Mouse (Mus musculus) forebrain, embryonic 15.5 days (tissue): ENCODE measurements at regions not wholly inside any gene's neighbourhood (a gene's known extent, or its start where the extent isn't known, plus 50 kb on each side); places are given as distances from the start of the nearest gene placed in this dataset.

Source experiments
- ATAC-seq: fragments of 200-750 bp; cut with Nextera tagmentation; replicated peaks from 2 replicates; pipeline ENCODE4 v1.8.0; 2017; ENCODE audit warnings: mild to moderate bottlenecking, moderate TSS enrichment, moderate library complexity
- H3K27ac ChIP-seq: fragments of 300-500 bp; sonication (generic); replicated peaks from 2 replicates; pipeline ENCODE4 v1.5.1; 2015; ENCODE audit warnings: mild to moderate bottlenecking, inconsistent platforms
- H3K27me3 ChIP-seq: fragments of 300-500 bp; sonication (generic); 2 replicates; pipeline ENCODE4 v1.6.1; 2015; ENCODE audit warnings: inconsistent platforms
- H3K36me3 ChIP-seq: fragments of 300-500 bp; sonication (generic); 2 replicates; pipeline ENCODE4 v1.6.1; 2015; ENCODE audit warnings: mild to moderate bottlenecking, inconsistent platforms
- H3K4me1 ChIP-seq: fragments of 300-500 bp; sonication (generic); 2 replicates; pipeline ENCODE4 v1.6.1; 2015; ENCODE audit warnings: inconsistent platforms
- H3K4me2 ChIP-seq: fragments of 300-500 bp; sonication (generic); replicated peaks from 2 replicates; pipeline ENCODE4 v1.6.1; 2015; ENCODE audit warnings: mild to moderate bottlenecking, inconsistent platforms
- H3K4me3 ChIP-seq: fragments of 300-500 bp; sonication (generic); 2 replicates; pipeline ENCODE4 v1.5.1; 2015; ENCODE audit warnings: mild to moderate bottlenecking, inconsistent platforms
- H3K9ac ChIP-seq: fragments of 300-500 bp; sonication (generic); replicated peaks from 2 replicates; pipeline ENCODE4 v1.6.1; 2015; ENCODE audit warnings: mild to moderate bottlenecking, inconsistent platforms
- H3K9me3 ChIP-seq: fragments of 300-500 bp; sonication (generic); 2 replicates; pipeline ENCODE4 v1.6.1; 2016; ENCODE audit warnings: inconsistent platforms
- WGBS: fragments of 180-500 bp; shearing (Covaris S2); methylation state at CpG from one replicate; pipeline ENCODE4 v1.1.7; 2015; ENCODE audit warnings: mixed read lengths; 5-methylcytosine and 5-hydroxymethylcytosine counted together

- WGBS: 86% methylated on average over 3 of the region's 3 CpGs
- H3K27ac ChIP-seq: no peak overlapping the region
- no peak overlapping the region for H3K4me2 ChIP-seq
- peaks cover 8% of the 10 kb centered on the region for H3K27me3 ChIP-seq
- H3K9me3 ChIP-seq: no peaks in the 10 kb centered on the region
- no peak overlapping the region for H3K4me3 ChIP-seq
- no peaks in the 10 kb centered on the region for H3K4me1 ChIP-seq
- ATAC-seq: no peak
- H3K36me3 ChIP-seq: no peaks in the 10 kb centered on the region
- no peak overlapping the region for H3K9ac ChIP-seq
Observed at GRCm38 (mm10) chr2:61450731-61451130, 127.7 kb upstream of the Tank start.

- no peaks in the 10 kb centered on the region for H3K9me3 ChIP-seq
- ATAC-seq: no peak
- H3K4me1 ChIP-seq: no peaks in the 10 kb centered on the region
- H3K9ac ChIP-seq: no peak overlapping the region
- H3K36me3 ChIP-seq: no peaks in the 10 kb centered on the region
- no peak overlapping the region for H3K4me2 ChIP-seq
- H3K27ac ChIP-seq: no peak overlapping the region
- H3K27me3 ChIP-seq: no peaks in the 10 kb centered on the region
- 94% methylated on average over 3 of the region's 3 CpGs for WGBS
- no peak overlapping the region for H3K4me3 ChIP-seq
Observed at GRCm38 (mm10) chr2:61436591-61436990, 141.8 kb upstream of the Tank start.

DNA sequence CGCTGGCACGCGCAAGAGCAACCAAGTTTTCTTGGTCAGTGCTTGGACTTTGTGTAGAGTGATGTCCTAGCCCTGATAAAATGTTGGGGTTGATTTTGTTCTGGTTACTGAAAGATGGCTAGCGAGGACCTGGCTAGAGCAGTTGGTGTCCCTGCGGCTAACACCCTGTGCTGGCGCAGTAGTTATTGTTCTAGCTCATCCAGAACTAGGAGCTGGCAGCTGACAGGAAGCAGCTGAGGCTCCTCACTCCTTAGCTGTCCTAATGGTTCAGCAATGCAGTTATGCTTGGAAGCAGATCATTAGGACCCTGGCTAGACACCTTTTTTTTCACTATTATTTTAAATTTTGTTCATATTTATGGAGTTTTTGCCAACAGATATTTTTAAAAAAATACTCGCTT is 170.5 kb upstream of the Tank start:
- Histone ChIP-seq H3K27ac (no peak overlapping the region), H3K36me3 (no peaks in the 10 kb centered on the region), H3K9ac (no peak overlapping the region), H3K27me3 (no peaks in the 10 kb centered on the region), H3K4me1 (peaks cover 5% of the 10 kb centered on the region), H3K9me3 (no peaks in the 10 kb centered on the region), H3K4me2 (no peak overlapping the region), H3K4me3 (no peak overlapping the region)
- no peak for ATAC-seq
- 99% methylated on average over 7 of the region's 7 CpGs for WGBS

GRCm38 (mm10) chr2:61406104-61406751 is 172.2 kb upstream of the Tank start:
- Histone ChIP-seq H3K27me3 (no peaks in the 10 kb centered on the region), H3K4me1 (peaks cover 15% of the 10 kb centered on the region), H3K9ac (no peak overlapping the region), H3K4me2 (no peak overlapping the region), H3K36me3 (no peaks in the 10 kb centered on the region), H3K9me3 (no peaks in the 10 kb centered on the region), H3K27ac (no peak overlapping the region), H3K4me3 (no peak overlapping the region)
- WGBS: 85% methylated on average over 8 of the region's 8 CpGs
- no peak for ATAC-seq

DNA sequence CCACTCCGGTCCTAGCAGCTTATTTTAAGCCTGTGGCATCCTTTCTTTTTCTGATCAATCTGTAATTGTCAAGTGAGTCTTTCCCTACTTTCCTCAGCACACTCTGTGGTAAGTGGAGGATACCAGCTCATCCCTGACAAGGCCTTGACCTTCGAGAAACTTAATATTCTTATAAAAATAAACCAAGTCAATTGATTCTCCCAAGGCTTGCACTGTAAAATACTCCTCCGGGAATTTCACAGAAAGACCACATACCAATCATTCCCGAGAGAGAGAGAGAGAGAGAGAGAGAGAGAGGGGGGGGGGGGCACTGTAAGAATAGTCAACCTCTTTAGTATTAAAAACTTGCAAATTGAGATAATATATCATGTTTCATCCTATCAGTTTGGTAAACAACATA is 173.1 kb upstream of the Tank start:
- Histone ChIP-seq H3K27me3 (no peaks in the 10 kb centered on the region), H3K4me3 (no peak overlapping the region), H3K9ac (no peak overlapping the region), H3K27ac (no peak overlapping the region), H3K36me3 (no peaks in the 10 kb centered on the region), H3K9me3 (no peaks in the 10 kb centered on the region), H3K4me2 (no peak overlapping the region), H3K4me1 (peaks cover 15% of the 10 kb centered on the region)
- WGBS: 72% methylated on average over 4 of the region's 4 CpGs
- no peak for ATAC-seq

DNA sequence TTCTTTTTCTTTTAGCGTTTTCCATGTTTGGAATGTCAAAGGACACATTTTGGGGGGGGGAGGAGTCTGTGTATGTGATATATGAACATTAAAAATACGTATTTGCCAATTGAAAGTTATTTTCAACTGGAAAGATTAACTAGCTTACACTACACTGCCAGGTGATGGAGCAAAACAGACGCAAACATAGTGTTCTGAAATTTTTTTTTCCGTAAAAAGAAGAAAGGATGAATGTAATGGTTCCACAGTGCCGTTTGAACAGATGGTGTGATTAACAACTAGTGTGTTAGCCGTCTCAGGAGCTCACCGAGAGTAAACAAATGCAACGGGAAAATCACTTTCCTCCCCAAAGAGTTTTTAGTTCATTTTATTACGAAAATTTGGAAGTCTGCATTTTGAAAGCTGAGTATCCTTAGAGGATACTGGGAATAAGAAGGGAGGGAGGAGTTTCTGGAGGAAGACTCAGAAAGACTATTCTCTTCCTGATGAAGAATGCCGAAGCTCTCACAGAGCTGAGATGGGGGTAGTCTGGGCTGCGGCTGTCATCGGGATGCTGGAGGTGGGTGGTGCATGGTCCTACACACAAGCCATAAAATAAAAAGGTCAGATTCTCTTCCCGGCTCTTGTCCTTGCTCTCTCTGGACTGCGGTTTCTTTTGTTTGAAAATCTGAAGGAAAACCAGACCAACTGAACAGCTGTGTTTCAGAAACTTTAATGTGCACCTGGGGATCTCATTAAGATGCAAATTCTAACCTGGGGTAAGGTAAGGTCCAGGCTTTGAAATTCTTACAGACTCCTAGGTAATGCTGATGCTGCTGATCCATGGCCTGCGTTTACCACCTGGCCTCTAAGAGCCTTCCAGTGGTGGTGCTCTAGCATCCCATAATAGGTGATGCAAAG is 175.5 kb upstream of the Tank start:
- WGBS: 7% methylated on average over 15 of the region's 15 CpGs
- ATAC-seq: peak; percentile 56
- Histone ChIP-seq H3K9ac (peak overlapping the region; percentile 25; the same call in 1 of the 2 replicates), H3K36me3 (no peaks in the 10 kb centered on the region), H3K27ac (no peak overlapping the region), H3K4me3 (peak overlapping the region; percentile 35), H3K9me3 (no peaks in the 10 kb centered on the region), H3K4me2 (peak overlapping the region; percentile 52), H3K27me3 (no peaks in the 10 kb centered on the region), H3K4me1 (peaks cover 15% of the 10 kb centered on the region)

DNA sequence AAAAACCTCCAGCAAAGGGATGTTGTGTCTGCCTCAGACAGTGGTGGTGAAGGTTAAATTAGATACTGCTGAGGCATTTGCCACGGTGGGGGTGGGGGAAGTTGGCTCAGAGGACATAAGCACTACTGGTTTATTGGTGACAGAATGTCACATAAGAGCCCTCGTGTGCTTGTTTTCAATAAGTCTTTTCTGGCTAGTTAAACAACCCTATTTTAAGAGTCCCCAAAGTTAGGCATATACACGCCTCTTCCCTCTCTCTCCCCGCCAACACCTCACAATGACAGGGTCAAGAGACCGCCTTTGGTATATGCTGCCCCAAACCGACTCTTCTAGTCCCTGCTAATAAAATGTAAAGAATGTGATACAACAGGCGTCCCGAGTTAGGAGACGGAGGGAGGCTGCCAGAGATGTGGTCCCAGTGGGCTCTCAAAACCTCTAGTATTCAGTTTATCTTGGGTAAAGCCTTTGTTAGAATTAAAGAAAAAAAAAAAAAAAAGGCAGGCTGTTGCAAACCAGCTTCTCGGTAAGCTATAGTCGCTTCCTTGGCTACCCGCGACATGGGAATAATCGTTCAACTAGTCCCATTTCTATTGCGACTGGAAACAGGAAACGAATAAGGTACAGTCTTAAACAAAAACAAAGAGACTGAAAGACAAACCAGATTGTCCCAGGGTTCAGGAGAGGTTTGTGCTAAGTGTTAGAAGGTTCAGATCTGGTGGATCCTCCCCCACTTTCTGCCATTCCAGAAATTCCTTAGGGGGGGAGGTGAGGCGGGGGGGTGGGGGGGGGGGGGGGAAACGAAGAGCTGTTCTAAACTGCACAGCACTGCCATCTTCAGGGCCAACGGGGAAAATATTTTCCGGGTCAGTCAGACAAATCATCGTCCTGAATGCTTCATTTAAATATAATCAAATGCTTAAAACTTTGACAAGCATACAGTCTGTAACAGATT is 176.5 kb upstream of the Tank start:
- peak overlapping the region; percentile 52 for H3K4me2 ChIP-seq
- H3K4me1 ChIP-seq: peaks cover 15% of the 10 kb centered on the region
- WGBS: 1% methylated on average over 21 of the region's 21 CpGs
- H3K27ac ChIP-seq: 0 out of 2 replicates have a peak overlapping the region, but pooled peaks have one; percentile 1
- H3K9ac ChIP-seq: peak overlapping the region; percentile 32
- H3K27me3 ChIP-seq: no peaks in the 10 kb centered on the region
- H3K9me3 ChIP-seq: no peaks in the 10 kb centered on the region
- H3K36me3 ChIP-seq: no peaks in the 10 kb centered on the region
- peak overlapping the region; percentile 35 for H3K4me3 ChIP-seq
- peak; percentile 73 for ATAC-seq

DNA sequence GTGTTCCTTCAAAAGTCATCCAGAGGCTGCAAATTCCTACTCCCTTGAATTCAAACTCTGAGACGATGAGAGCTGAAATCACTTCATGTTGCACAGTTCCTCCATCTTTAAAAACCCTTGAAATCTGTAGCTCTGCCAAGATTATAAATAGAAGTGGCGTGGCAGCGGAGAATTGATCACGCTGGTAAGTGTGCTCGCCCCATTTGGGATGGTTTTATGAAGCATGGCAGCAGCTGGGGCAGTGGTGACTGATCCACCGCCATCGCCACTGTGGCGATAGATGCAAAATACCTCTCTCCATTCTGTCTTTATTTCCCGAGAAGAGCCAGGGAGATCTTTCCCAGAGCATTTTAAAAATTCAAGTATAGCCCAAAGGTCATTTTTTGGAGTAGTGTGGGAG is 179.8 kb upstream of the Tank start:
- WGBS: 65% methylated on average over 9 of the region's 9 CpGs
- H3K36me3 ChIP-seq: no peaks in the 10 kb centered on the region
- H3K4me2 ChIP-seq: no peak overlapping the region
- H3K4me1 ChIP-seq: peaks cover 15% of the 10 kb centered on the region
- H3K9ac ChIP-seq: no peak overlapping the region
- no peak for ATAC-seq
- no peak overlapping the region for H3K4me3 ChIP-seq
- no peaks in the 10 kb centered on the region for H3K9me3 ChIP-seq
- H3K27ac ChIP-seq: no peak overlapping the region
- no peaks in the 10 kb centered on the region for H3K27me3 ChIP-seq

GRCm38 (mm10) chr2:61389622-61390021 is 188.8 kb upstream of the Tank start:
- Histone ChIP-seq H3K9ac (no peak overlapping the region), H3K4me2 (no peak overlapping the region), H3K36me3 (no peaks in the 10 kb centered on the region), H3K27me3 (no peaks in the 10 kb centered on the region), H3K27ac (no peak overlapping the region), H3K9me3 (no peaks in the 10 kb centered on the region), H3K4me3 (no peak overlapping the region), H3K4me1 (no peaks in the 10 kb centered on the region)
- no peak for ATAC-seq

GRCm38 (mm10) chr2:61389207-61389606 is 189.2 kb upstream of the Tank start:
- Histone ChIP-seq H3K9ac (no peak overlapping the region), H3K36me3 (no peaks in the 10 kb centered on the region), H3K9me3 (no peaks in the 10 kb centered on the region), H3K4me1 (no peaks in the 10 kb centered on the region), H3K27ac (no peak overlapping the region), H3K4me3 (no peak overlapping the region), H3K4me2 (no peak overlapping the region), H3K27me3 (no peaks in the 10 kb centered on the region)
- WGBS: 68% methylated on average over 1 of the region's 1 CpGs
- ATAC-seq: no peak

GRCm38 (mm10) chr2:61387561-61387960 is 190.8 kb upstream of the Tank start:
- Histone ChIP-seq H3K27me3 (no peaks in the 10 kb centered on the region), H3K36me3 (no peaks in the 10 kb centered on the region), H3K9me3 (no peaks in the 10 kb centered on the region), H3K27ac (no peak overlapping the region), H3K9ac (no peak overlapping the region), H3K4me2 (no peak overlapping the region), H3K4me1 (no peaks in the 10 kb centered on the region), H3K4me3 (no peak overlapping the region)
- 45% methylated on average over 5 of the region's 5 CpGs for WGBS
- no peak for ATAC-seq

DNA sequence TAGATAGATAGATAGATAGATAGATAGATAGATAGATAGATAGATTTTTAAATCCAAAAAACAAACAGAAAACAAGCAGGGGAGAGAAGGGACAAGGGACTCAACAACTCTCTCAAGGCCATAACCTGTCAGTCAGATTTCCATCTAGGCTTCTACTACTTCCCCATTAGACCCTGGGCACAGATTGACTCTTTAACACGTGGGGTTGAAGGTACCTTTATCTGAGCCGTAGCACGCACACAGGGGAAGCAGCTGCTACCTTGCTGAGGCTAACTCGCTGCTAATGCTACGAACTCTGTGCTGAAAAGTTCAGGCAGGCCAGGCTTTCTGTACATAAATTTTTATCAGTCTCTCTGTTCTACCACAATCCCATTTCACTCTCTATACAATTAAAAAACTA is 191.4 kb upstream of the Tank start:
- H3K4me2 ChIP-seq: no peak overlapping the region
- WGBS: 88% methylated on average over 5 of the region's 5 CpGs

More for the DNA sequence above, 191.4 kb upstream of the Tank start:
- Histone ChIP-seq H3K4me1 (no peaks in the 10 kb centered on the region), H3K36me3 (no peaks in the 10 kb centered on the region), H3K9ac (no peak overlapping the region), H3K4me3 (no peak overlapping the region), H3K27ac (no peak overlapping the region), H3K27me3 (no peaks in the 10 kb centered on the region), H3K9me3 (no peaks in the 10 kb centered on the region)
- ATAC-seq: no peak
